Mouse (Mus musculus) E14TG2a.4 (cell line): ENCODE results near the gene Cpsf6.

Experiments used
- CTCF ChIP-seq: conservative IDR thresholded peaks from 2 replicates; pipeline ENCODE4 v1.5.1; 2014; ENCODE audit warnings: low read length
- NANOG ChIP-seq: IDR thresholded peaks from 2 replicates; pipeline ENCODE4 v1.6.1; 2014; ENCODE audit warnings: borderline replicate concordance, low read length, mixed read lengths
- POU5F1 ChIP-seq: IDR thresholded peaks from 2 replicates; pipeline ENCODE4 v1.6.1; 2014; ENCODE audit warnings: low read length, borderline replicate concordance

DNA sequence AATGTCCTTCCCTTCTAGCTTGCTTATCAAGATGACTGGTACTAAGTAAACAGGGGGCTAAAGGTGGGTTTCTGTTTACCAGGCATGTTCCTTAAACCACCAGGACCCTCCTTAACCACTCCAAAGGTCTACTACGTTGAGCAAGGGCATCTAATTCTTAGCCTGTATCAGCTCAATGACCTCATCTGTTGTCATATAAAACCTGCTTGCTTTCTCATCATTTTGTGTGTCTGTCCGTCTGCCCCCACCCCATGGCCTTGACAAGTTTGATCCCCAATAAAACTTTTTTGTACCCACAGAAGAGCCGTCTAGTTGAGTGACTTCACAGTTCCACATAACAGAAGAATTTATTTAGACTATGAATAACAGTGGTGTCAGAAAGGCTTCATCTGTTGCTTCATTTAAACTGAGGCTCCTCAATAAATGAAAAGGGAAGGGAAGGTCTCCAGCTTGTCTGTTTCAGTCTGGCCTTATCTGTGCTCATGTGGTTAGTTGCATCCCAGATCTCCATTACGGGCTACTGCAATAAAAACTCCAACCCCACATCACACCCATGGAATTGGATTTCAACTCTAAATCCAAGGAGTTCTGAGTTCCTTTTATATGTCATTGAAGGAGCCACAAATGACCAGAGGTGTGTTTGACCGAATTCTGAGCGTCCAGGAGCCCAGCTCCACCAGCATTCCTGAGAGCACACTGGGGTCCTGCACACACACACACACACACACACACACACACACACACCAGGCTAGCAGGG is 25.9 kb upstream of the Cpsf6 start:
- TF ChIP-seq CTCF, result no peak
- no peak for TF ChIP-seq POU5F1
- no peak for TF ChIP-seq NANOG
